Mouse (Mus musculus): ENCODE results near the gene Rpl5. TPM values are rescaled to one million over a fixed set of nuclear protein-coding genes. Genes with fewer than 3 reads are reported as not detected.
A peak's percentile ranks its signal among the peaks of the same experiment; 100 is the strongest.
"Not testable (repeated sequence)": the region's sequence is repeated elsewhere in the genome, so short reads cannot be mapped to it uniquely, and the experiment has no call there.

The Rpl5 gene
- total RNA-seq, 2 experiments from 2014 or later, result 65.4 to 65.5 TPM

DNA sequence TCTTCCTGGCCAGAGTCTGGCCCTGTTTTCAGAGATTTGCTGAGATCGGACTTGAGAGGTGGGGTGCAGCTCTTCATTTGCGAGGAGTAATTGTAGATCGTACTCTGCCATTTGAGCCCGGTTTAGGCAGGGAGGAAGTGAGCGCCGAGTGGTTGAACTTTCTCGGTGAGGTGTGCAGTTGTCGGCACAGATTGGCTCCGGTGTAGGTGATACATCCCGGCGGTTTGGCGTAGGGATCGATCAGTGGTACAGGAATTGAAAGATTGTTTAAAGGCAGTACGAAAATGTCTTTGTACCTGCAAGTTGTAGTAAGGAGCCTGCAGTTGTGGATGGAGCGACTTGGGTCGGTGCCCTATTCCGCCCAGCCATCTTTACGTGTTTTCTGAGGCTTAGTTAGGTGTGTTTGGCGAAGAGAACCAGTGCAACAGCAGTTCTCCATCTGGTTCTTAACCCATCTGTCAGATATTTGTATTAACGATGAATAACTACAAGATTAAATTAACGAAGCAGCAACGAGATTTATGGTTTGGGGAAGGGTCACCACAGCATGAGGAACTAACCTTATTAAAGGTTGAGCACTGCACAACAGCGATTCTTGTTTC lies 813 bp downstream of the Rpl5 start:
- DNase-seq, result no peak

DNA sequence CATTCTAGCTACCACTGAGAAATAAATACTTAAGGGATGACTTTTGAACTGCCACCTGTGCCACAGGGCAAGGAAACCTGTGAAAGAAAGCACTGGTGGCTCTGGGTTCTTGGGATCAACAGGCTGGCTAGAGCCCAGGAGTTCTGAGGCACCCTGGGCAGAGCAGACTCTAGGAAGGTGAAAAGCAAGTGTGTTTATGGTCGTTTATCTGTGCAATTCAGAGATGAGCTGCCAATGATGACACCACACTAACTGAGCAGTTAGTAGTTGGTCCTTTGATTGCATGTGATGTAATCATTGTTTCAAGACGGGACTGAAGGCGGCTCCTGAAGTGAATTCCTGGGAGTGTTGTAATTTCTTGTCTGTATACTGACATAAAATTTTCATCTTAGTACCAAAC lies 4.0 kb downstream of the Rpl5 start:
- no peak for DNase-seq

DNA sequence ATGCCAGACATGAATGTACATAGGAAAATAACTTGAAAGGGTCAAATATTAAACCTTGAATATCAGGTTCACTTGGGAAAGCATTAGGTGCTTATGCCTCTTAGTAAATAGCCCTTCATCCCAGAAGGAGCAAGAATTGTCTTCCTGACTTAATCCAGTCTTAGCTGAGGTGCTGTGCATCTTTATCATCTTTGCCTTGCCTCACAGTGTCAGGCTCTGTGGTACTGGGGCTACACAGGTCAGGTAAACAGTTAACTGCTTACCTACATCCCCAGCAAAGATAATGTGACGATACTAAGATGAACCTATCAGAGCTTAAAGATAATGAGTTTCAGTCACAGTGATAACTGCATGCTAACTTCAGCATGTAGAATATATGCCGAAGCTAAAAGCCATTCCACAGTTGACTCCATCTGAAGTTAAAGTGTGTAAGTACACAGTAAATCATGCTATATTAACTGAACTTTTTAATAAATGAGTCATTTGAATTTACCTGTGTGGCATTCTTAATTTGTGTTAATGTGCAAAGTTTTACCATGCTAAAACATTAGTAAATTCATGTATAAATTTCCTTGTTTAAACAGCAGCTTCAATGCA lies 8.3 kb downstream of the Rpl5 start:
- DNase-seq, result no peak

DNA sequence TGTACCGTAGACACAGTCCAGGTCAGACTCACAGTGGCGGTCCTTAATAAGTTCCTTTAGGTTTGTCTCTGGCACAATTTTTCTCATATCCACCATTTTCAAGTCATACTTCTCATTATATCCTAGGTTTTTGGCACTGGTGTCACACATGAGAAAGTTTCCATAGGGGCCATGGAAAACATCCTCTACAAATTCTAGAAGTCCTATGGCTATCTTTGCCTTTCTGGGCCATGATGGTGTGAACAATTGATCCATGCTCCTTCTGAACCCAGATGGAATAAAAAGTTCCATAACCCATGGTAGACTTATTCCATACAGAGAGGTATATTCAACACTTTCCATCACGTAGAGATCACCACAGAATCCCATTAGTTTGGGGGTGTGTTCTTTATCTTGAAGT lies 9.4 kb downstream of the Rpl5 start:
- no peak for DNase-seq

DNA sequence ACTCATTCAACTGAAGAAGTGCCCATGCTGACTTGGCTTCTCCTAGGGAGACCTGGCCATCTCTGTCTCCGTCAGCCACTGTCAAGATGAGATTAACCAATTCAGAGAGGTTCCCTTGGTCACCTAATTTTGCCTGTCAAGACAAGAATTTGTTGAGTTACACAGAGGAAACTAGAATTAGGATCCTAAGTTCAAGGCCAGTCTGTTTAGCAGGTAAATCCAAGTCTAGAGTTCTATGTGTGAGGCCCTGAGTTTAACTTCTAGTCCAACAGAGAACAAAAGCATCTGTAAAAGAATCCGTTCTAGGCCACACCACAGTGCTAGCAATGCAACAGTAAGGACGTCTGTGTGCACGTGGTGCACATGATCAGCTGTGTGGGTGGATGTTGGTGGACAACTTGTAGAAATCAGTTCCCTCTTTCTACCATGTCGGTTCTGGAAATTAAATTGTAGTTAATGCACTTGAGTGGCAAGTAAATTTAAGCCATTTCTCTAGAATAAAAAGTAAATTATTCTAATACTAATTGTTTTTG lies 9.8 kb downstream of the Rpl5 start:
- DNase-seq, result no peak

DNA sequence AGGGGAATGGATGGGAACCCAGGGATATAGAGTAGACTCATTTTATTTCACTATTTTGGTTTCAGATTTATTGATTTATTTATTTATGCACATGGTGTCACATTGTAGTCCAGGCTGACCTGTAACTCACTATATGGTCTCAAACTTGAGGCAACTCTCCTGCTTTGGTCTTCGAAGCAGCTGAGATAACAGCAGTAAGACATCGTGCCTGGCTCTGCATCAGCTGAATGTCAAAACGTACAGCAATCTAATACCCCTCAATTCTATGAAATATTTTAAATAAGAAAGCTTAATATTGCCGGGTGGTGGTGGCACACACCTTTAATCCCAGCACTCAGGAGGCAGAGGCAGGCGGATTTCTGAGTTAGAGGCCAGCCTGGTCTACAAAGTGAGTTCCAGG lies 10.7 kb downstream of the Rpl5 start:
- no peak for DNase-seq

DNA sequence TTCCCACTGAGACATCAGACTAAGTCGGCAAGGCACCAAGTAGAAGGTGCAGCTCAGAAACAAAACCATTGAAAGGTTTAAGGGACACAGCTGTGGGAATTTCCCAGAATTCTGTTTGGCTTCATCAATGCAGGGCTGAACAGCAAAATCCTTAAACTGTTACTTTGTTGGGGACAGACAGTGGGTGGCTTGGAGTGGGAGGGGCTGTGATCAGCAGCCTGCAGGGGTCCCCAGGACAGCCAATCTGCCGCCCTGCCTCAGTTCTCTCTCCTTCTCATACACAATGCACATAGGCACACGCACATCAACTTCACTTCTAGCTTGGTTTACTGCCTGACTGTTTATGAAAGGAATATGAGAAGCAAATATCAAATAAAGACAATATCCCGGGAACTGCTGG lies 15.0 kb downstream of the Rpl5 start:
- no peak for DNase-seq

DNA sequence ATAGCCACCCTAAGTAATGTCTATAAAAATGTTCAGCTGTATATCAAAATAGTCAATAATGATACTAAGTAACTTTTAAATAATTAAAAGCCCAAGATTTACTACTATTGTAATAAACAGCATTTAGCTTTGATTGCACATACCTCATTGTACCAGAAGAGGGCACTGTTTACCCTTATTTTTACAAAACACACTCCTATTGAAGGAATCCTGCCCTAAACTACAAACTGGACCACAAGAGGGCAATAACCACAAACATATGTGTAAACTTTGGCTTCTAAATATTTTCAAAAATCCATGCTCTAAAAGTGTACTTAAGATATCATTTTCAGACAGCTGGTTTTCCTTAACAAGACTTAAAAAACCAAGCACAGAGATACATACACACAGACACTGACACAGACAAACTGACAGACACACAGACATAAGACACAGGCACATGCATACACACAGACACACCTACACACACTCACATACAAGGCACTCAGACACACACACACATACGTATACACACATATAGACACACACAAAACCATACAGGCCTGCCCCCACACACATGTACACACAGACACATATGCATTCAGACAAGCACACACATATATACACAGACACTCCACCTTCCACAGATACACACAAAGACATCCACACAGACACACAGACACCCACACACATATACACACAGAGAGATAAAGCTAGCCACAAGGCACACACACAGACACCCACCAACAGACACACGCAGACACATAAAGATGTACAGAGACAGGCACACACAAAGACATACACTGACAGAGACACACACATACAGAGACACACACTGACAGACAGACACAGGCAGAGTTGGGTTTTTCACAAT lies 21.3 kb downstream of the Rpl5 start:
- peak; percentile 54 for DNase-seq

DNA sequence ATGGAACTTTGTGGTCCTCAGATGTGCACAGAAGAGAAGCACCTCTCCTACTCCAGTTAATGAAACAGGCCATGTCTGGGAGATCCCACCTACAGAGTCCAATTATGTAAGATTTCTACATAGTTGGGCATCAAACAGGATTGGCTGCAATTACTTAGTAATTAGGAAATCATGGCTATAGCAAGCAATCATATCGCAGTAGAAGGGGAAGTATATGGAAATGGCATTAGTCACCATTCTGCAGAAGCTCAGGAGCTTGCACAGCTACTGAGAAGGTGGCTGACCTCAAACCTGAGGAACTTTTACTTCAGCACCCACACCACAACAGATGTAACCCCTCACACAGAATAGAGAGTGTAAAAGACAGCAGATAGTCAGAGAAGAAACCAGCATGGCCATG lies 22.5 kb downstream of the Rpl5 start:
- DNase-seq, result no peak

DNA sequence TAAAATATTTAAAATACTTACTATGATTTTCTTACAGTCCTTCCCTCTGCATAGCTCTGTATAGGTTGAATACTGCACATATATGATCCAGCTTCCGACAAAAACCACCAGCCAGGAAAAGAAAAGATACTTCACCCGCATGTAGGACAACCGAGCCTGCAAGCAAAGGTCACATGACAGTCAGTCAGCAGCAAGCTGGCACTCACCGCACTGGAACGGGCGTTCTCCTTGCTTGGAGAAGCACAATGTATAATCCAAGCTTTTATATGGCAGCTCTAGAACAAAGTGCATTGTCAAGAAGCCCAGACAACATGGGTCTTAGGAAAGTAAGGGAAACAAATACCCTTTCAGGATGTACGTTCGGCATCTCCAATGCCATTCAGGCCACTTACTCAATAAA lies 24.3 kb downstream of the Rpl5 start:
- no peak for DNase-seq

DNA sequence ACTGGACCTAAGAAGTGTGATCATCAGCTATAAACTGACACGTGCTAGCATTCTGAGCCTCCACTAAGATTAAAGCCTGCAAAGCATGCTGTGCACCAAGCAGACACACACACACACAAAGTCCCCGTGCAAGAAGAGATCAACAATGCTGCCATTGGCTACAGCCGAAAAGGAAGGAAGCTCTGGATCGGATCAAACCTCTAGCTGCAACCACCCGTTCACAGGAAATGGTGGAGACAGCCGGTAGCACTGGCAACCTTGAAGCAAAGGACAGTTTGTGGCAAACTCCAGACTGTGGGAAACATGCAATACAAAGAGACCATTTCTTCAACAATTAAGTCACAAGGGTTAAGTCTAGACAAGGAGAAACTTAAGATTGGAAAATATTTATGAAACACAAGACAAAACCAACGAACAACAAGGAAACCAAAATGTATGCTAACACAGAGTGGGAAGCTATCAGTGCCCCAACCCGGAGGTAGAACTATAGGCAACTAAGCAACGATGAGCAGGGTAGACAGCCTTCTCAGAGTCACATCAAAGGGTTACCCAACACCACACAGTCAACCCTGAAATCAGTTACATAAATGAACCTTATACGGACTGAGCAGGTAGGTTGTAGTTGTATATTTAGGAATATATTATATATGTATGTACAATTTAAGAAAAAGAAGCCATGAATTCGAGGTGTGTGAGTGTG lies 26.4 kb downstream of the Rpl5 start:
- no peak for DNase-seq

DNA sequence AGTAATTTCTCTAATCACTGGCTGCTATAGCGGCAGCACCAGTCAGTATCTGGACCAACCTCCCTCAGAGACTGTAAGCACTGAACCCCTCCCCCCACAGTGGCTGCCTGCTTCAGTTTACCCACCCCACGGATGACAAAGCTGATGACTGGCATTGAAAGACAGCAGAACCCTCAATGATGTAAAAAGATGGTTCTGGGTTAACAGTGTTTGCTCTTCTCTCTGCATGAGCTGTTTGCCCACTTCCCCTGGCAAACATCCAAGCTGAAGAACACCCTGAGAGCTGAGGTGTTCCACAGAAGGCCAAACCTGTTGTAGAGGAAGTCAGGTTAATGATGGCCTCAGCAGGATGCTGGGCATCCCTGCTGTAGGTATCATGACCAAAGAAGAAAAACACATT lies 32.3 kb downstream of the Rpl5 start:
- DNase-seq, result no peak

DNA sequence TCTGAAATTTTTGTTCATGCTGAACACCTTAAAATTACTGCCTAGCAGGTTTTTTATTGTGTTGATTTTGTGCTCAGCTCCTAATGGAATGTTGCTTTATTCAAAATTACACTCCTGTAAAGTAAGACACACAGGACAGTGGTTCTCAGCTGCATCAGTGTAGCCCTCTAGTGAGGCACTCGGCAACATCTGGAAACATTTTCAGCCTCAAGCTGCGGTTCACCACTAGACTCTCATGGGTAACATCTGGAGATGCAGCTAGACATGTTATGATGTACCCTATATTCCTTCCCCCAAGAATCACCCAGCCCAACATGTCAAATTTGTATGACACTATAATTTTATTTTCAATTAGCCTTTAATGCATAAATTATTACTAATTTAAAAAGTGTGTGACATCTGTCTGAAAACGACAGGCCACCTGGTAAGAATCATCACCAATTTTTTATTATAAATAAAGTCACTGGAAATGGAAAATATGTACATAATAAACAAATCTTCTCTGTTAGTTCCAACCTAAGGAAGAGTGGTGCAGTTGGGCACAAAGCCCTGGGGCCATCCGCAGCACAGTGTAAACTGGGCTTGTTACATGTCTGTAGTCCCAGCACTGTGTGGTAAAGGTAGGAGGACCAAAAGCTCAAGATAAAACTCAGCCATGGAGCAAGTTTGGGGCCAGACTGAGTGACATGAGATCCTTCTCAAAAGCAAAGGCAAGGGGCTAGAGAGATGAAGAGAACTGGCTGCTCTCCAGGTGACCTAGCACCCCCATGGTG lies 33.1 kb downstream of the Rpl5 start:
- DNase-seq, result no peak

DNA sequence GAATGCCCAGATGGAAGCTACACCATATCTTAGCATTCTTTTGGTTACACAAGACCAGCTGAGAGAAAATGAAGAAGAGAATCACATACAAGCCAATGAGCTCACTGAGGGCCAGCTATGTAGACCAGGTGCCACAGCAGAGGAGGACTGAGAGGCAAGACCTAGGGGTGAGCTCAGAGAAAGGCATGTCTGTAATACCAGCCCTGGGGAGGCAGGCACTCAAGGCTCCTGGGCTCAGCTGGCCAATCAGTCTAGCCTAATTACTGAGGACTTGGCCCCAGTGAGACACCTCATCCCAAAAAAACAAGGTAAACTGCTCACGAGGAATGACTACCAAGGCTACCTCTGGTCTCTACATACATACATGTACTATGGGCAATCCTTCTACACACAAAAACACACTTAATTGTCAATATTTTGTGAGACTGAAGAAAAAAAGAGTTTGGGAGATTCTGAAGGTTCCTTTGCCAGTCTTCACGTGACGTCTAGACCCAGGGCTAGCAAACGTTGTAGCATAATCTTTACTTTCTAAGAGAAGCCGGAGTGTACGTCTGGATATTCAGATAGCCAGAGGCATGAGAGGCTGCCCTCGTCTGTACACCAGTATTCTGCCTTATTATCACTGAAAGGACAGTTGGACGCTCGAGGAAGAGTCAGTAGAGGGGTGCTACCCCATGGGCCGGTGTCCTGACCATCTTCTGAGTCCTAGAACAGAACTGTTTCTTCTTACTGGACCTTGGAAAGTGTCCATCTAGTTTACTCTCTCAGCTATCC lies 34.7 kb downstream of the Rpl5 start:
- no peak for DNase-seq

DNA sequence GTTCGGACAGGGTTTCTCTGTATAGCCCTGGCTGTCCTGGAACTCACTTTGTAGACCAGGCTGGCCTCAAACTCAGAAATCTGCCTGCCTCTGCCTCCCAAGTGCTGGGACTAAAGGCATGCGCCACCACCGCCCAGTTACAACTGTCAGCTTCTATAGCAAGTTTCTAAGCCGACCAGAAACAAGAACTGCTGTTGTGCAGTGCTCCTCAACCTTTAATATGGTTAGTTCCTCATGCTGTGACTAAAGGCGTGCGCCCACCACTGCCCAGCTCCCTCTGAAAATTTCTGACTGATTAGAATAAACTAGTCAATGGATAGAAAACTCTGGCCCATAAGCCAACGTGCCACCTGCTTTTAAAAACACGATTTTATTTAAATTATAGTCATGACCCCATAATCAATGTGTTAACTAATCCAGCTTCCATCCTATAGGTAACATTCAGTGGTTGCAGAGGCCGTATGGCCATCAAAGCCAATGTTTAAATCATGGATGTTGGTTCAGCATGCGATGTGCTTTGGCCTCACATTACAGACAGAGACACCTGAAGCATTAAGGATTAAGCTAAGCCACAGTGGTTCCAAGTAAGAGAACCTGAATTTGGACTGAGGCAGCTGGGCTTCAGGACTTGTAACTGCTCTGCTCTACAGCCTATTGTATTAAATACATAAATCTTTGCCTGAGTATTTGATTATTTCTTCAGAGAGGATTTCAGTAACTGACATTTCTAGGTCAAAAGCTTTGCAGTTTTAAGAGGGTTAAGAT lies 36.5 kb downstream of the Rpl5 start:
- no peak for DNase-seq

DNA sequence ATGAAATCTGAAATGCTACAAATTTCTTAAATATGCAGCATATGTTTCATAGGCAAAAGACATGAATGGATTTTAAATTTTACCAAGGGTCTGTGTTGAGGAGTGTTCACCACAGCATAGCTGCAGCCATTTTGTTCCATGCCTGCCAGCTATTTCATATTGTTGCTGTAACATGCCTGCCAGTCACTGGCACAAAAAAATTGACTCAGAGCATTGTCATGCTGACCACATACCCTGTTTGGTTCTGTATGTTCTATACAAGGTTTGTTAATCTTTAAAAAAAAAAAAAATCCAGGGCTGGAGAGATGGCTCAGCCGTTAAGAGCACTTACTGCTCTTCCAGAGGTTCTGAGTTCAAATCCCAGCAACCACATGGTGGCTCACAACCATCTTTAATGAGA lies 38.2 kb downstream of the Rpl5 start:
- not testable (repeated sequence) for DNase-seq

DNA sequence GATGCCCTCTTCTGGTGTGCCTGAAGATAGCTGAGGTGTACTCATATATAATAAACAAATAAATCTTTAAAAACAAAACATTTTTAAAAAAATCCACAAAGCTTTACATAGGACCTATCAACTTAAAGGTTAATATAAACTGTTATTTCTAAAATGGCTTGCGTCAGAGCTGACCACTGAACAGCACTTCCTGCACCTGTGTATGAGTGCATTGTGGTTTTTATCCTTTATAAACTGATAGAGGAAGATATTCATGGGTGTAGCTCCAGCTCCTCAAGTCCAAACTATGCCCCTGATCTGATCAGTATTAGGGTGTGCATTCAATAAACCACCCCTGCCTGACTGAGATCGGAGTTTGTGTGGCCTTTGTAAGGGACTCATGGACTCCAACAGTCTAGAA lies 38.6 kb downstream of the Rpl5 start:
- DNase-seq, result no peak

DNA sequence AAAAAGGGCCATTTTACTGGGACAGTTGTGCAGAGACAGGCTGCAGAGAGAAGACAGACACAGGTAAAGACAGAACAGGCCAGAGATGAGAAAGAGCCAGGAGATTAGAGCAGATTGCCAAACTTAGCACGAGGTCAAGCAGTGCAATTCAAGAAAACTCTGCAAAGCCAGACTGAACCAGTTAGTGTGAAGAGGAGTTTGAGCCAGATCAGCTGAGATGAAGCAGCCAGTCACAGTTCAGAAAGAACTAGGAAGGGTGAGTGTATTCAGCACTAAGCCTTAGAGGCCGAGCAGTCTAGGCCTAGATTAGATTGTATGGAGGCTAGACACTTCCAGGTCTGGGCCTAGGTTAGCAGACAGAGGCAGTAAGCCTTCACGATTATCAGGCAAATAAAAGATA lies 39.4 kb downstream of the Rpl5 start:
- DNase-seq, result no peak

DNA sequence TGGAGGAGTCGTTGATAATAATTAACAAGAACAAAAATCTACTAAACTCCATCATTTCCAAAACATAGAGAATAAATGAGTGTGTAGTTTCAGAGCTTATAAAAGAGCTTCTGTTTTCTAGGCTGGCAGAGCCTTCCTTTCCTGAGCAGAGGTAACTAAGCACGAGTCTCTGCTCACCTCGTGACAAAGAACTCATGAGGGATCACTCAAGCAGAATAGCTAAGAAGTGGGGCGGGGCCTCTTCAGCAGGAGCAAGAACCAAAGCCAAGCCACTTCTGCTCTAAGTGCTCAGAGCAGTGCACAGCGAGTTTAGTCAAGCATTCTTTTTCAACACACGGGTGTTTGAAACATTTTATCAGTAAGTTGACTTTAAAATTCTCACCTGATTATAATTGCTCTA lies 40.9 kb downstream of the Rpl5 start:
- no peak for DNase-seq

DNA sequence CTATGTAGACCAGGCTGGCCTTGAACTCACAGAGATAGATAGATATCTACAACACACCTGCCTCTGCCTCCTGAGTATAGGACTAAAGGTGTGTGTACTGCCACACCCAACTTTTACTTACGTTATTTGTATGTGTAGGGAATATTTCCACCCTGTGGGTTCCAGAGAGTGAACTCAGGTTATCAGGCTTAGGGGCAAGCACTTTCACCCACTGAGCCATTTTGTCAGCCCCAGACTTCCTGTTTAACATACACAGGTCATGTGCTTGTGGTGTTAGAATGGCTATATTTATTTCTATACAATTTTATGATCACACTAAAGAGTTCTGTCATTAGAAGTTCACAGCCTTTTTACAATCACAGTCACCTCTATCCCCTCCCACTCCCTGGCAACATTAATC lies 42.6 kb downstream of the Rpl5 start:
- no peak for DNase-seq

DNA sequence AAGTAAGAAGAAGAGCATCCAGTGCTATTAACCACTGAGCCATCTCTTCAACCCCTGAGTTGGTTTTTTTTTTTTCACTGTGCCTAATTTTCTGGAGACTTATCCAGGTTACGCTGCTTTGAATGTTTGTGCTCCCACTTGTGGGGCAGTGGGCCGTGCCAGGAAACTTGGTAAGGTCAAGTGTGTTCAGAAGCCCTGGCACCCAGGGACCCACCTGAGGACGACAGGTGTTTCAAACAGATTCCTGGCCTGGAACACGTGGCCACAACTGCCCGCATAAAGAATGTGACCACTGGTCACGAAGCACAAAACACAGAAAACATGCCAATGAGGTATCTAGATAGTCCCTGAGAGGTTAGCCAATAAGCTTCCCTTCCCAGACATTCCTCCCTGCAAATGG lies 43.2 kb downstream of the Rpl5 start:
- DNase-seq, result no peak
